Mouse (Mus musculus) retina, postnatal 7 days (tissue): Measurements from ENCODE around the gene Snrpn.
"Not testable (repeated sequence)": the region's sequence is repeated elsewhere in the genome, so short reads cannot be mapped to it uniquely, and the experiment has no call there.

Experiments
- DNase-seq: peaks from one replicate; pipeline ENCODE4 v3.0.0-alpha.2; 2012; ENCODE audit warnings: low read depth, low spot score

Gene Snrpn

DNA sequence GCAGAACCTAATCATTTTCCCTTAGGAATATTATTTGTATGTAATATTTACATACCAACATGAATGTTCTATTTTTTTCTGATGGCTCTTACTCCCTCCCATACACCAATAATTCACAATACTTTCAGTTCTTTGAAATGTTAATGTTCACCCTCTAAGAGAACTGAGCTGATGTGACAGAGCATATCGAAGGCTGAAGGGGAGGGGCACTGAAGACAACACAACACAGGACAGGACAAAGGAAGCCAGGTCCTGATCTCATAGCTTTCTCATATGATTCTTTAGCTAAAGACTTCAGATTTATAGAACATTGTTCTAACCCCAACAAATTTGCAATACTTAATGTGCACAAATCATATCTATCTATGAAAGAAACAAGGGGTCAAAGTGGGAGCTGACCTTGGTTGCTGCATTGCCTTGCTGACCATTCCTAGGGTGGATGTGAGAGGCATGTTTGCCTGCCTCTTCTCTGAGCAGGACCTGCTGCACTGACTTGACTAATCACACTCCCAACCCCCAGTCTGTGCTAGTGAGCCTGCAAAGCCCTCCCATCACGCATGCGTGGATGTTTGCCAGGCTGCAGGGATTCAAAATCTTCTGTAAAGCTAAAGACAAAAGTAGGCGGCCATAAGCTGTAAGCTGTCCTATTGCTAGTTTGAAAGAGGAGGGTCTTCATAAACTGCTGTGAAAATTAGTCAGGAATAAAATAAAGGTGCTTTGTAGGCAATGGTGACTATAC, at the start of gene Snrpn:
Snrpn (minus strand) TSS at position 478 of the 739 bp plus-strand sequence.
- peak; percentile 43 for DNase-seq

DNA sequence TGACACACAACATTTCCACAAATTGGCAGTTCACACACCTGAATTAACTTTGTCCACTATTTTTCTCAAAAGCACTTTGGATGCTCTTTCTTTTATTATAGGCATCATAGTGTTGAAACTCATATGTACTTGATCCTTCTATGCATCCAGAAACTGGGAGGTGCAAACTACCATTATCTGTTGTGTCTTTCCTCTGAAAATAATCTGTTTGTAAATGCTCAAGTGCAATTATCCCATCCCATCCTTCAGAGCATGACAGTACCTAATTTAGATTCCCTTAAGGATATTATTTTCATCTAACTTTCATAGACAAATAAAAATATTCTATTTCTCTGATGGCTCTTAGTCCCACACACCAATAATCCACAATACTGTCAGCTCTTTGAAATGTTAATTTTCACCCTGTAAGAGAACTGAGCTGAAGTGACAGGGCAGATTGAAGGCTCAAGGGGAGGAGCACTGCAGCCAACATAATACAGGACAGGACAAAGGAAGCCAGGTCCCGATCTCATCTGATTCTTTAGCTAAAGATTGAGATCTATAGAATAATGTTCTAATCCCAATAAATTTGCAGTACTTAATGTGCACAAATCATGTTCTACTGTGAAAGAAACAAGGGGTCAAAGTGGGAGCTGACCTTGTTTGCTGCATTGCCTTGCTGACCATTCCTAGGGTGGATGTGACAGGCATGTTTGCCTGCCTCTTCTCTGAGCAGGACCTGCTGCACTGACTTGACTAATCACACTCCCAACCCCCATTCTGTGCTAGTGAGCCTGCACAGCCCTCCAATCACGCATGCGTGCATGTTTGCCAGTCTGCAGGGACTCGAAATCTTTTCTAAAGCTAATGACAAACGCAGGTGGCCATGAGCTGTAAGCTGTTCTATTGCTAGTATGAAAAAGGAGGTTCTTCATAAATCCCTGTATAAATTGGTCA, 30.5 kb upstream of the Snrpn start:
- DNase-seq = peak; percentile 9

DNA sequence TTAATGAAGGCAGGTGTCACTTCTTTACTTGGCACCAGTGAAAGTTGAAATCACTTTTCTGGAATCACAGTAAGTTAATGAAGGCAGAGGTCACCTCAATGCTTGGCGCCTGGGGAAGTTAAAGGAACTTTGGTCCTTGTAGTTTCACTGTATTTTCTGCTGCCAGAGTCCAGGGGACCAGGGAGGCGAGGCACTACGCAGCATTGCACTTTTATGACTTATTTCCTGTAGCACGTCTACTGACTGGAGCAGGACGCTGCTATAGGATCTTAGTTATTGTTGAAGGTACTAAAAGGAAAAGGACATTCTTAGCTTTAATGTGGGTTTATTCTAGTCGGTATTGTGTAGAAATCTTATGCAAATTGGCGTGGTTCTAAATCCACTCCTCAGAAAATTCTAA, 14.7 kb downstream of the Snrpn start:
- no peak for DNase-seq

DNA sequence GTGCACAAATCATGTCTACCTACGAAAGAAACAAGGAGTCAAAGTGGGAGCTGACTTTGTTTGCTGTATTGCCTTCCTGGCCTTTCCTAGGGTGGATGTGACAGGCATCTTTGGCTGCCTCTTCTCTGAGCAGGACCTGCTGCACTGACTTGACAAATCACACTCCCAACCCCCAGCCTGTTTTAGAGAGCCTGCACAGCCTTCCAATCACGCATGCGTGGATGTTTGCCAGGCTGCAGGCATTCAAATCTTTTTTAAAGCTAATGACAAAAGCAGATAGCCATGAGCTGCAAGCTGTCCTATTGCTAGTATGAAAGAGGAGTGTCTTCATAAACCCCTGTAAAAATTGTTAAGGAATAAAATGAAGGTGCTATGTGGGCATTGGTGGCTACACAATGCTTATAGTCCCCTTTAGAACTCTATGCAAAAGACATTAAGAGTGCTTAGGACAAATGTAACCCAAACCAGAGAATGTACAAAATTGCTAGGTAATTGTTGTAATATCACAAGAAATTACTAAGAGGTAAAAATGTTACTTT, 16.9 kb downstream of the Snrpn start:
- not testable (repeated sequence) for DNase-seq

DNA sequence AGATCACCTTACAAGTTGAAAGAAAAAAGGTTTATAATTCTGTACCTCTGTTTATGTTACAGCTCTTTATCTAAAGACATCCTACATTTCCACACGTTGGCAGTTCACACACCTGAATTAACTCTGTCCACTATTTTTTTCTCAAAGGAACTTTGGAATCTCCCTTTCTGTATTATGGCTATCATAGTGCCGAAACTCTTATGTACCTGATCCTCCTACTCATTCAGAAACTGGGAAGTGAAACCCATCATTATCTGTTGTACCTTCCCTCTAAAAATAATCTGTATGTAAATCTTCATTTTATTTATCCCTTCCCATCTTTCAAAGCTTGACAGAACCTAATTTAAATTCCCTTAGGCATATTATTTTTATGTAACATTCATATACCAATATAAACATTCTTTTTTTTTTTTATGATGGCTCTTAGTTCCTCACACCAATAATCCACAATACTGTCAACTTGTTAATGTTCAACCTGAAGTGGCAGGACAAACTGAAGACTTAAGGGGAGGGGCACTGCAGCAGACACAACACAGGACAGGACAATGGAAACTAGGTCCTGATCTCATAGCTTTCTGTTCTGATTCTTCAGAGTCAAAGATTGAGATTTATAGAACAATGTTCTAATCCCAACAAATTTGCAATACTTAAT, 17.5 kb downstream of the Snrpn start:
- DNase-seq = no peak

DNA sequence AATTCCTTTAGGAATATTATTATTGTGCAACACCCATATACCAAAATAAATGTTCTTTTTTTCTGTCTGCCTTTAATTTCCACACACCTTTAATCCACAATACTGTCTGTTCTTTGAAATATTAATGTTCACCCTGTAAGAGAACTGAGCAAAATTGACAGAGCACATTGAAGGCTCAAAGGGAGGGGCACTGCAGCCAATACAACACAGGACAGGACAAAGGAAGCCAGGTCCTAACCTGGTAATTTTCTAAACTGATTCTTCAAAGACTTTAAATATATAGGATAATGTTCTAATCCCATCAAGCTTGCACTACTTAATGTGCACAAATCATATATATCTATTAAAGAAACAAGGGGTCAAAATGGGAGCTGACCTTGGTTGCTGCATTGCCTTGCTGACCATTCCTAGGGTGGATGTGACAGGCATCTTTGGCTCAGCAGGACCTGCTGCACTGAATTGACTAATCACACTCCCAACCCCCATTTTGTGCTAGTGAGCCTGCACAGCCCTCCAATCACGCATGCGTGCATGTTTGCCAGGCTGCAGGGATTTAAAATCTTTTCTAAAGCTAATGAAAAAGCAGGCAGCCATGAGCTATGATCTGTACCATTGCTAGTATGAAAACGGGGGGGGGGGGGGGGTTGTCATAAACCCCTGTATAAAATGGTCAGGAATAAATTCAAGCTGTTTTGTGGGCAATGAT, 42.7 kb downstream of the Snrpn start:
- DNase-seq = peak; percentile 24

DNA sequence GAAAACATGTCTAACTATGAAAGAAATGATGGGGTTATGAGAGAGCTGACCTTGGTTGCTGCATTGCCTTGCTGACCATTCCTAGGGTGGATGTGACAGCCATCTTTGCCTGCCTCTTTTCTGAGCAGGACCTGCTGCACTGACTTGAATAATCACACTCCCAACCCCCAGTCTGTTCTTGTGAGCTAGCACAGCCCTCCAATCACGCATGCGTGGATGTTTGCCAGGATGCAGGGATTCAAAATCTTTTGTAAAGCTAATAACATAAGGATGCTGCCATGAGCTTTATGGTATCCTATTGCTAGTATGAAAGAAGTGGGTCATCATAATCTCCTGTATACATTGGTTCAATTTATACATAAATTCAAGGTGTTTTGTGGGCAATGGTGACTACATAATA, 63.7 kb downstream of the Snrpn start:
- no peak for DNase-seq

DNA sequence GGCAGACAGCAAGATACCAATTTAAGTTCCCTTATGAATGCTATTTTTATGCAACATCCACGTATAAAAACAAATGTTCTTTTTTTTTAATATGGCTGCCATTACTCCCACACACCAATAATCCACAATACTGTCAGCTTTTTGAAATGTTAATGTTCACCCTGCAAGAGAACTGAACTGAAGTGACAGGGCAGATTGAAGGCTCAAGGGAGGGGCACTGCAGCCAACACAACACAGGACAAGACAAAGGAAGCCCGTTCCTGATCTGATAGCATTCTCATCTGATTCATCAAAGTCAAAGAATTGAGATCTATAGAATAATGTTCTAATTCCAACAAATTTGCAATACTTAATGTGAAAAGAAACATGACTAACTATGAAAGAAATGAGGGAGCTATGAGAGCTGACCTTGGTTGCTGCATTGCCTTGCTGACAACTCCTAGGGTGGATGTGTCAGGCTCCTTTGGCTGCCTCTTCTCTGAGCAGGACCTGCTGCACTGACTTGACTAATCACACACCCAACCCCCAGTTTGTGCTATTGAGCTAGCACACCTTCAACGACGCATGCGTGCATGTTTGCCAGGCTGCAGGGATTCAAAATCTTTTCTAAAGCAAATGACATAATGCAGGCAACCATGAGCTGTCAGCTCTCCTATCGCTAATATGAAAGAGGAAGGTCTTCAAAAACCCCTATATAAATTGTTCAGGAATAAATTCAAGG, 92.4 kb downstream of the Snrpn start:
- no peak for DNase-seq

DNA sequence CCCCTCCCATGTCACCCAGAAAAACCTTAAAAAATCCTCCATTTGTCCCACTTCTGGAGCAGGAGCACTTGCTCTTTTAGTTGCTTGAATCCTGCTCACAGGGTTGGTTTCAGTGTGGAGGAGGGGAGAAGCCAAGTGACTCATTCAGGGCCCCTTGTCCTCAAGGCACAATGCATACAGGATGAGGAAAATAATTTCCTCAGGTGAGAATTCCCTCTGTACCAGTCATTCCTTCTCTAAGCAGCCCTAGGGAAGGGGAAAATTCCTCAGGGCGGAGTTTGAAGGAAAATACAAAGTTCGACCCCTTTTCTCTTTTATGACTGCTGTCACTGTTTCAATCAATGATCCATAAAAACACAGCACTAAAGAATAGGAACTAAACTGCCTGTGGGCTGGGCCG, 126.8 kb downstream of the Snrpn start:
- DNase-seq = no peak

DNA sequence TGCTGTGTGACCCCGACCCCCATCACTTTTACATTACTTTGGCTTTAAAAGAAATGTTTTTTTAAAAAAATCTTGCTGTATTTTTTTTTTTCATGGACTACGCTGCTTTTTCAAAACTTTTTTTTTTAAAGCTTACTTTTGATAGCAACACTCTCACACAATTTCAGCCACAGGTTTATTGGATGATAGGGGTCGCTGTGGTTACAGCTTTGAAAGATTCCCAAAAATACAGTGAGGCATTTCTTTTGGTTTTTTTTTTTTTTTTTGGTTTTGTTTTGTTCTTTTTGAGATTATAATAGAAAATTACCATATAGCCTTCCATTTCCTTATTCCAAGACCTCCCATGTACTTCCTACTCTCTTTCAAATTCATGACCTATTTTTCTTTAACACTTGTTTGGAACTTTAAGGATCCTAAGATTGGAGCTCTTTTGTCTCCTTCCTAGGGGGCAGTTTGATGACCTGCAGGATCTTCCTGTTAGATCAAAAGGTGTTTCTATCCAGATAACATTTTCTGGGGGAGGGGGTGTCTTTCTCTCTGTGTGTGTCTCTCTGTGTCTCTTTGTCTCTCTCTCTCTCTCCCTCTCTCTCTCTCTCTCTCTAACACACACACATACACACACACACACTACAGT, 132.2 kb downstream of the Snrpn start:
- DNase-seq = no peak

DNA sequence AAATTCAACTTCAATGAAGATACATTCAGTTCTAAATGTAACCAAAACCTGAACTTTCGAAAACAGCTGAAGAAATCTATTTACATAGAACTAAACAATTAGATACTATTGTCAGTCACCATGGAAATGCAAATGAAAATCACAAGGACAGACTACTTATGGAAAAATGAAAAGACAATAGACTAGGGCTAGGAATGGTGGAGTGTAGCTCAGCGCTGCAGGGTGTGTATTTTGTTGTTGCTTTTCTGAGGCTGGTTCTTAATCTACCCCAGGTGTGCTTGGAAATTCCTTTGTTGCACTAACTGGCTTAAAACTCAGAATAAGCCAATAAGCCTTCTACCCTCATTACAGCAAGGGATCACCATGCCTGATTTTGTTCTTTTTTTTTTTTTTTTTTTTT, 133.8 kb downstream of the Snrpn start:
- no peak for DNase-seq

DNA sequence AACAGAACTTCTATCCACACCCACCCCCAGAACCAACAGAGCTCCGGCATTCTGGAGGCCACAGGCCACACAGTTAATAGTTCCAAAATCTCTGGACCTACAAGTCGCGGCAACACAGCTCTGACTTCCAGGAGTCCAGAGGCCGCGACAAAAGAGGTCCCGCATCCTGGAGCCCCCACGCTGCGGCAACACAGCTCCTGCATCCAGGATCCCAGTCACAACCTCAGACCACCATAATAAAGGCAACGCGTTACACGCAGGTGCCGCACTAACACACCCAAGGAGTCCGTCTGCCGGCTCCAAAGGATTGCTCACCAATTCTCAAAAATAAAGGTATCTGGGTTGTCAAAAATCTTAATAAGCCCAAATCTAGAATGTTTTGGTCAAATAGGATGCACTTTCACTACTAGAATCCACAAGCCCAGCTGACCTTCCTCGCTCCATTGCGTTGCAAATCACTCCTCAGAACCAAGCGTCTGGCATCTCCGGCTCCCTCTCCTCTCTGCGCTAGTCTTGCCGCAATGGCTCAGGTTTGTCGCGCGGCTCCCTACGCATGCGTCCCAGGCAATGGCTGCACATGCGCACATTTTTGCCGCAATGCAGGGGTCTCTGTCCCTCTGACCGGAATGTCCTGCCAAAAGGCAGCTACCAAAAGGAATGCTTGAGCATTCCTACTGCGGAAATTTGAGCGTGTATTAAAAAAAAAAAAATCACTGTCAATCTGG, 135.3 kb downstream of the Snrpn start, which contains the start of the genes Snurf and Gm38393:
Snurf (minus strand) TSS at position 444 of the 725 bp plus-strand sequence.
Gm38393 (minus strand) TSS at position 459 of the 725 bp plus-strand sequence.
- DNase-seq = peak; percentile 41

DNA sequence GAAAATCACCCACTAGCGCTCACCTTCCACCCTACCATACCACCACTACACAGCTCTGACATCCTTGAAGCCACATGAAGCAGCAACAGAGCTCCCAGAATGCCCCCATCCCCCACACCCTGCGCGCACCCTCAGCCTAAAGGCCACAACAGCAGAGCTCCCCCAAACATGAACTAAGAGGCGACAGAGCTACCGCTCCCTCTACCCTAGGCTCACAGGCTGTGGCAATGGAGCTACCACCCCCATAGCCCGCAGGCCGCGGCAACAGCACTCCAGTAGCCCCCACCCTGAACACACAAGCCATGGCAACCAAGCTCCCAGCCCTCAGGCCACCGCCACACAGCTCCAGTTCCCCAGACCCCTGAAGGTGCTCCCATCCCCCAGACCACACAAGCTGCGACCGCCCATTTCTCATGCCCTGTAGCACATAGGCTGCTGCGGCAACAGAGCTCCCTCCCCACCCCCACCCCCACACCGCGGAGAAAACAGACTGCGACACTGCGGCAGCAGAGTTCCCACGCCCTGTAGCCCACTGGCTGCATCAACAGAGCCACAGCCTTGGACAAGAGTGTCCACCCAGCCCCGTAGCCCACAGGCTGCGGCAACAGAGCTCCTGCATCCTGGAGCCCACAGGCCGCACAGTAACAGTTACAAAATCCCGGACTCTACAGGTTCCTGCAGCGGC, 136.0 kb downstream of the Snrpn start:
- DNase-seq = no peak

DNA sequence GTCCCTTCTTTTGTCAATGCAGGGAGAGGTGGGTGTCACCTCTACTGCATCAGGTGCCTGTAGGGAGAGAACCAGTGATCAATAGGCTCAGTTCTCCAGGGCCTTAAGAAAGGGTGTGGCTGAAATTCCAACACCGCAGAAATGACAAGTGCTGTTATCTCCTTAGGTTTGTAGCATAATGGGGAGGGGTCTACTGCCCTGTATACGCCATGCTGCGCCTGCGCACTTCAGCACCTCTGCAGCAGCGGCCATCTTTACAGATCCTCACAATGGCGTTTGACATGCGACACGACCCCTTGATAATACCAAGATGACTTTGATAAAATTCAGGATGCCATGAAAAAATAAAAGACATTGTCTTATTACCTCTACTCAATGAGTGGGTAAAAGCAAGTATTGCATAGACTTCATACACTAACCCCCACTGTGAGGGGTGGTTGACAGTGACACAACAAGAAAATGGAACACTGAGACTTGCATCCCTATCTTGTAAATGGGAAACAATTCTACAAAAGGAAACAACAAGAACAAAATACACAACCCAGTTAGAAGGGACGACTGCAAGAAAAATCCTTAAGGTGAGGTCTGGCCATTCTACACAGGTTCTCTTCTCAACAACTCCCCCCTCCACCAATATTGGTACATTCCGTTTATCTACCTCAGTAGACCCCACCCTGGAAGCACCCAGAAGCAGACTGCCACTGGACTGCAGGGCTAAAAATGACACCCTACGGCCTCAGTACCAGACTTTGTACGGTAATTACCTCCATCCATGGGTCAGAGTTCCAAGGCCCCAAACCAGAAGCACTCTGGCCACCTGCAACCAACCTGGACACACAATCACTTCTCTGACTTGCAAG, 136.8 kb downstream of the Snrpn start:
- peak; percentile 34 for DNase-seq

DNA sequence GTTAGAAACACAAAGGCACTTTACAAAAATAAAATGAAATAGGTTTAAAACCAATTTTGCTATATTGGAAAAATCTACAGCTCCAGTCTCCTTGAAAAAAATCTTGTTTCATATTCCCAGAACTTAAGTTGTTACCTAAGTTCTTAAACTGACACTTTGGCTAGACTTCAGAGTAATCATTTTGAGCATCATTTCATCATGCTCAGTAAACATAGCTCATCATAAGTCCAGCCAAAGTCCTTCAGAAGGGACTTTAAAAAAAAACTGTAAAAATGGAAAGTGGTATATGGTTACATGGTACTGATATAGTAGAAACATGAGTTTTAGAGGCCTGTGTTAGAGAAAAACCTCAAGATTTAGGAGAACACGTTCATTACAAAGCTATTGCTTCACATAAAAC, 161.4 kb downstream of the Snrpn start:
- DNase-seq = no peak
